Mouse (Mus musculus): Measurements from ENCODE around the gene Asic2. TPM values are rescaled to one million over a fixed set of nuclear protein-coding genes. Genes with fewer than 3 reads are reported as not detected.

The Asic2 gene
- polyA plus RNA-seq, 1 experiment from 2014 or later = 0.07 TPM

DNA sequence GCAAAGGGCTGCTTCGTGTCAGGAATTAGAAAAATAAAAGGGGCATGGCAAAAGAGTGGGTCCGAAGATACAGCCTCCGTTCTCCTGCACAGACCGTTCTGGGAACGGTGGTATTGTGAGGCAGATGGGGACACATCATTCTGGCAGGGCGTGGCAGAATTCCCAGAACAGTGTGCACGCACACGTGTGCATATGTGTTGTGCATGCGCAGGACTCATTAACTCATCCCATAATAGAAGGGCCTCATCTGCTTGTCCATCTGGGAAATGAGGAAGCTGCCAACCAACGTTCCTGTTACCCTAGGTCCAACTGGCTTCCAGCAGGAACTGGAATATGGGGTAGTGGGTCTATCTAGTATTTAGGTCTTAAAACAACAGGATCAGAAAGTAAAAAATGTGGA, 455.8 kb downstream of the Asic2 start:
- no peaks in the 10 kb centered on the region for H3K9me3 ChIP-seq
- no peak overlapping the region for H3K27ac ChIP-seq (replicated peaks)
- no peaks in the 10 kb centered on the region for H3K36me3 ChIP-seq

DNA sequence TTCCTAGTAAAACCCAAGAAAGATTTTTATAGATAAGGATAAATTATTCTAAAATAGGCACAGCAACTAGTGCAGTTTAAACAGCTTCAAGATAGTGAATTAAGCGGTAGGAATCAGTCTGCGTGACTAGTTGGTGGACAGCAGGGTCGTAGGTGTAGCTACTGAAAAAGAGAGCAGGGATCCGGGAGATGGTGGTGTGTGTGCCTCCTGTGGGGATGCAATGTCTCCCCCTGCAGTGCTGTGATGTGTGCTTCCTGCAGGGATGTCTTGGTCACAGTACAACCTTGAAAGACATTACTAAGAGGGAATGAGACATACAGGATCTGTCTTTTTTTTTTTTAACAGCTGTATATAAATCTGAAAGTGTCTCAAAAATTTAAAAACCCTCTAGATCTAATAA, 456.9 kb downstream of the Asic2 start:
- no peaks in the 10 kb centered on the region for H3K36me3 ChIP-seq
- no peak overlapping the region for H3K9ac ChIP-seq
- no peak for ATAC-seq (ENCODE audit: extremely low read depth, insufficient number of reproducible peaks, low FRiP score, low TSS enrichment)
- H3K4me3 ChIP-seq = no peak overlapping the region
- WGBS = 57% methylated on average over 4 of the region's 4 CpGs
- H3K9me3 ChIP-seq = no peaks in the 10 kb centered on the region
- H3K4me2 ChIP-seq = no peak overlapping the region
- peaks cover 3% of the 10 kb centered on the region; the same call in 1 of the 2 replicates for H3K27me3 ChIP-seq (replicated peaks)
- peaks cover 15% of the 10 kb centered on the region for H3K4me1 ChIP-seq
- no peak overlapping the region for H3K27ac ChIP-seq (replicated peaks)

More for the DNA sequence above, 455.8 kb downstream of the Asic2 start:
- H3K9ac ChIP-seq = no peak overlapping the region
- ATAC-seq (ENCODE audit: extremely low read depth, insufficient number of reproducible peaks, low FRiP score, low TSS enrichment) = no peak
- no peak overlapping the region for H3K4me2 ChIP-seq
- H3K4me3 ChIP-seq = no peak overlapping the region
- WGBS = 78% methylated on average over 10 of the region's 10 CpGs
- peaks cover 3% of the 10 kb centered on the region; the same call in 1 of the 2 replicates for H3K27me3 ChIP-seq (replicated peaks)
- peaks cover 15% of the 10 kb centered on the region for H3K4me1 ChIP-seq

DNA sequence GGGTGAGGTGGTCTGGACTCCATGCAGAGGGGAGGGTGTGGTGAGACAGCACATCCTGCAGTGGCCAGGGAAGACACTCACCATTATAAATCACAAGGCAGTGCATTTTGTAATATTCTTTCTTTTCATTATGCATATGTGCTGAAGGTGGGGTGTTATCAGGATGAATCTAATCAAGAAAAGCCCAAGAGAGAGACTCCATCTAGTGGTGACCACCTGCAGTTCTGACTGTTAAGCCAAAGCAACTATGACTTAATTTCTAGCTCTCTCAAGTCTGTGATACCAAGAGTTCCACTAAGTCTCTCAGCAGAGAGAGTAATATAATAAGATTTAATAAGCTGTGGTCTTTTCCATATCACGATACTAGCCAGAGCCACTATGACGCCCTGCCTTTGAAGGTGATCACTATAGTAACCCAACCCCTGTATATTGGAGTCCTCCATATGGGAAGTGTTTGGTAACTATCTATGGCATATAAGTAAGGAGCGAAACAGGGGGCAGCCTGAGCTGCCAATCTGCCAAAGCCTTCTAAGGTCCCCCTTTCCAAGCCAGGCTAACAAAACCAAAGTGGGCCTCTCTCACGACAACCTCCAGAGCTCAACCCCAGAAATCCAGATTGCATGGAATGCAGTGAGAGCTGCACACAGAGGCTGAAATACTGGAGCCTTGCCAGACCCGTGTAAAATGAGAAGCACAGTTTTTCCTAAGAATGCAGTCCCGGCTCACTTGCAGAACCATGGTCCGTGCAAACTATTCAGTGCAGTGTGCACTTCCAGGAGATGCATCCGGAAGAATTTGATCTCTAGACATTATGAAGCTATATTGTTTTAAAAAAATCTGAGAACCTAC, 459.6 kb downstream of the Asic2 start:
- Histone ChIP-seq H3K27ac (replicated peaks) (no peak overlapping the region; the same call in 1 of the 2 replicates), H3K4me1 (peaks cover 15% of the 10 kb centered on the region), H3K27me3 (replicated peaks) (peaks cover 3% of the 10 kb centered on the region; the same call in 1 of the 2 replicates), H3K4me3 (no peak overlapping the region), H3K9me3 (no peaks in the 10 kb centered on the region), H3K9ac (no peak overlapping the region), H3K36me3 (no peaks in the 10 kb centered on the region), H3K4me2 (no peak overlapping the region)
- WGBS = 45% methylated on average over 8 of the region's 8 CpGs
- ATAC-seq (ENCODE audit: extremely low read depth, insufficient number of reproducible peaks, low FRiP score, low TSS enrichment) = no peak

DNA sequence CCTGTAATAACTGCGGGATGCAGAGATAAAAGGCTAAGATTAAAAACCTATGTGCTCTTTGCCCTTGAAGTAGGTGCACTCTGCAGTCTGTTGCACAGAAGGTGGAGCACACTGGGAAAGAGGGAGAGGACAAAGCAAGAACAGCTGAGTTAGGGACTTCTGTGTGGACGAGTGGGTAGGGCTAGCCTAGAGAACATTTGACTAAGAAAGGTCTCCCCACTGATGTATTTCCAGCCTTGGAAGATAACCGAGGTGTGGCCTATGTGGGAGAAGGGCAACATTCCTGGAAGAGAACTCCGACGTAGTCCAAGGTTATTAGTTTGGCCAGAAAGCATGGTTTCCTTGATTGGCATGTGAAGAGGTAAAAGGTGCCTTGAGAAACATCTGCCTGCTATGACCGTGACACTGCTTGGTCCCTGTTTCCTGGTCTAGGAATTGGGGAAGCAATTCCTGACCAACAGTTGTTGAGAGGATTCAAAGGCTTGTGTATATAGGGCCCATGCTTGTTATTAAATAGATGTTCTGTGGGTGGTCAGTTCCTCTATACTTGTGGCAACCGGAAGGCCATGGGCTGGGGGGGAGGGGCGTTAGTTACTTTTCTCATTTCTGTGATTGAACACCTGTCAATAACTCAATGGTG, 463.3 kb downstream of the Asic2 start:
- Histone ChIP-seq H3K9me3 (no peaks in the 10 kb centered on the region), H3K27me3 (replicated peaks) (no peaks in the 10 kb centered on the region), H3K9ac (no peak overlapping the region), H3K36me3 (no peaks in the 10 kb centered on the region), H3K27ac (replicated peaks) (no peak overlapping the region), H3K4me3 (no peak overlapping the region), H3K4me1 (peaks cover 15% of the 10 kb centered on the region), H3K4me2 (no peak overlapping the region)
- no peak for ATAC-seq (ENCODE audit: extremely low read depth, insufficient number of reproducible peaks, low FRiP score, low TSS enrichment)
- WGBS = 65% methylated on average over 8 of the region's 8 CpGs

DNA sequence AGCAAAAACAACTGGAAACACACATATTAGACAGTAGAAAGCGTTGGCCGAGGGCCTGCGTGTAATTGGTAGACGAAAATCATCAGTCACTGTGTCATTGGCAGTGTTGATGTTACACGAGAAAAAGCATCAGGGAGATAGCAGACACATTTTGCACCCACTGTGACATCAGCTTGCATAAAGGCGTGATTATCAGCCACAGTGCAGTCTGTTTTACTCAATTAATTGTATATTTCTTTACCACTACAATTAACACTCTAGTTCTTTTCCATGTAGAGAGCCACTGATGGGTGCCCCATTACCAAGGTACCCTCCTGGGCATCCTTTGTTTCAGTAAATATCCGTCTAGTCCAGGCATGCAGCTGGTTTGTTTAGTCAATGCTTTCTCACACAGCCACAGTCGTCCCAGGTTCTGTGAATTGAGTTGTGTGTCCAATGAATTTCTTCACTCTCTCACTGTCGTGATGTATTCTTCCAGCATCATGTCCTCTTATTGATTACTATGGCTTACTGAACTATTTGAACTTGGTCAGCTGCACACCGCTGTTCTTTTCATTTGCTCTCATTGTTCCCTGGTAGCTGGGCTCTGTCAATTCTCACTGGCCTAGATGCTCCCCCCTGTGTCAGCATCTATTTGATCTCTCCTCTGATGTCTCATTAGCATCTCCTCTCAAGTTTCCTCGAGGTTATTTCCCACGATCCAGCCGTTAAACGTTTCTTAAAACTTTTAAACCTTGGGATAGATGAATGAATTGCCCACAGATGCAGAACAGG, 466.6 kb downstream of the Asic2 start:
- no peak overlapping the region for H3K4me2 ChIP-seq
- no peaks in the 10 kb centered on the region for H3K4me1 ChIP-seq
- no peak for ATAC-seq (ENCODE audit: extremely low read depth, insufficient number of reproducible peaks, low FRiP score, low TSS enrichment)
- no peak overlapping the region for H3K4me3 ChIP-seq
- no peaks in the 10 kb centered on the region for H3K36me3 ChIP-seq
- 49% methylated on average over 14 of the region's 14 CpGs for WGBS
- no peak overlapping the region for H3K27ac ChIP-seq (replicated peaks)
- no peak overlapping the region for H3K9ac ChIP-seq
- no peaks in the 10 kb centered on the region for H3K27me3 ChIP-seq (replicated peaks)
- H3K9me3 ChIP-seq = no peaks in the 10 kb centered on the region

DNA sequence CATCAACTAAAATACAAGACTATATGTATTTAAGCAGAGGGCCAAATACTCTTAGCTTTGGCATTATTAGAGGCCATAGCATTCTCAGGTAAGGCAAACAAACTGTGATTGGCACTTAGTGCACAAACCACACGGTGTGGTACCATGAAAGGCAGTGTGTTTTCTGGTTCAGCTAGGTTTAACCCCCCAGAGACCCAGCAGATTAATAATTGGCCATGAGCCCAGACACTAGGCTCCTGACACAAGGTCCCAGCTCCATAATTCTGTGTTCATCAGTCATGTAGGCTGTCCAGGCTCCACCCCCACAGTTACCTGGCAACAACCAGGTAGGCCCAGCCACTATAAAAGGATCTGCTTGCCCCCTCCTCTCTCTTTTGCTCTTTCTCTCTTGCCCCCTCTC, 469.3 kb downstream of the Asic2 start:
- no peak overlapping the region for H3K4me3 ChIP-seq
- no peaks in the 10 kb centered on the region for H3K9me3 ChIP-seq
- no peak for ATAC-seq (ENCODE audit: extremely low read depth, insufficient number of reproducible peaks, low FRiP score, low TSS enrichment)
- no peak overlapping the region for H3K9ac ChIP-seq
- H3K4me1 ChIP-seq = no peaks in the 10 kb centered on the region
- WGBS = 62% methylated on average over 1 of the region's 1 CpGs
- H3K4me2 ChIP-seq = no peak overlapping the region
- no peaks in the 10 kb centered on the region for H3K36me3 ChIP-seq
- H3K27ac ChIP-seq (replicated peaks) = no peak overlapping the region
- H3K27me3 ChIP-seq (replicated peaks) = peaks cover 18% of the 10 kb centered on the region

DNA sequence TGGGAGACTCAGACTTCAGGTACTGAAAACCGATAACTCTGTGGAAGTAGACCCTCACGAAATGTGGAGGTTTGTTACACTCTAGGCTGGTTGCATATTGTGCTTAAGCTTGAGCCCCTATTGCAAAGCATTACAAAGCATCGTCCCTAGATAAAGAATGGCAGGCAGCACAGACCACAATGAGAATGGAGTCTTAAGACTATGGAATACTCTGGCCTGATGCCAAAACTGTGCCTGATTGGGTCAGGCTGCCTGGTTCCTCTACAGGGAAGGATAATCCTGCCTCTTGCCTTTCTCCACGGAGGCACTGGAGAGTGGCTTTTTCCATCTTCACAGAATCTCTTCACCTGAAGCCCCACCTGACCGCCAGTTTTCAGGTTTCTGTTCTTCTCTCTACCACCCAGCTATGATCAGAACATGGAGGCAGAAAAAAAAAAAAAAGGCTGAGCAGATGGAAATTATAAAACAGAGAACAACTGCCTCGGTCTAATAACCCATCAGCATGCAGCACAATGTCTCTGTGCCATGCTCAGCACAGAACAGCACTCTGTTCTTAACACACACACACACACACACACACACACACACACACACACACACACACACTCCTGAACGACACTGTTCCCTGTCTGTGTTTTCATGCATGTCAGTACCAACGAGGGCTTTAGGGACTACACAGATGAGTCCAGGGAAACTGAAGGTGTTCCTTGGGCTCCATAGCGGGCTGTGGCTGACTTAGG, 470.4 kb downstream of the Asic2 start:
- Histone ChIP-seq H3K9me3 (no peaks in the 10 kb centered on the region), H3K4me3 (no peak overlapping the region), H3K9ac (no peak overlapping the region), H3K36me3 (no peaks in the 10 kb centered on the region), H3K4me1 (no peaks in the 10 kb centered on the region), H3K27me3 (replicated peaks) (peaks cover 18% of the 10 kb centered on the region), H3K27ac (replicated peaks) (no peak overlapping the region), H3K4me2 (no peak overlapping the region)
- 63% methylated on average over 9 of the region's 9 CpGs for WGBS
- no peak for ATAC-seq (ENCODE audit: extremely low read depth, insufficient number of reproducible peaks, low FRiP score, low TSS enrichment)

DNA sequence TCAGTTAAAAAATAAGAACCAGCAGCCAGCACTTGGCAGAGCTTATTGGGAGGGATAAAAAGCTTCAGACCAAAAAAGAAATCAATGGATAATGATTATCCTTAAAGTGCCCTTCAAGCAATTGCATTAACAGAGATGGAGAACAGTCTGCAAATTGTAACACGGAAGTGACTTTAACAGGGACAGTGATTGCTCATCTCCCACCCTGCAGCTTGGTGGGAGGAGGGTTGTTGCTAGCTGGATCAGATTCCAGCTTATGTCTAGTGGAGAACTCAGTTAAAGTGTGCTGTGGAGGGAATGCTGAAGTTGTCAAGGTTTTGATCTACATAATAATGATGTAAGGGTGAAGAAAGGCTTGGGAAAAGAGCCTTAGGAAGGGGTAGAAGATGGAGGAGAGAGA, 471.8 kb downstream of the Asic2 start:
- peaks cover 18% of the 10 kb centered on the region for H3K27me3 ChIP-seq (replicated peaks)
- no peaks in the 10 kb centered on the region for H3K36me3 ChIP-seq
- H3K9ac ChIP-seq = no peak overlapping the region
- H3K4me3 ChIP-seq = no peak overlapping the region
- WGBS = 35% methylated on average over 1 of the region's 1 CpGs
- H3K9me3 ChIP-seq = no peaks in the 10 kb centered on the region
- no peaks in the 10 kb centered on the region for H3K4me1 ChIP-seq
- no peak overlapping the region for H3K27ac ChIP-seq (replicated peaks)
- no peak overlapping the region for H3K4me2 ChIP-seq
- no peak for ATAC-seq (ENCODE audit: extremely low read depth, insufficient number of reproducible peaks, low FRiP score, low TSS enrichment)

DNA sequence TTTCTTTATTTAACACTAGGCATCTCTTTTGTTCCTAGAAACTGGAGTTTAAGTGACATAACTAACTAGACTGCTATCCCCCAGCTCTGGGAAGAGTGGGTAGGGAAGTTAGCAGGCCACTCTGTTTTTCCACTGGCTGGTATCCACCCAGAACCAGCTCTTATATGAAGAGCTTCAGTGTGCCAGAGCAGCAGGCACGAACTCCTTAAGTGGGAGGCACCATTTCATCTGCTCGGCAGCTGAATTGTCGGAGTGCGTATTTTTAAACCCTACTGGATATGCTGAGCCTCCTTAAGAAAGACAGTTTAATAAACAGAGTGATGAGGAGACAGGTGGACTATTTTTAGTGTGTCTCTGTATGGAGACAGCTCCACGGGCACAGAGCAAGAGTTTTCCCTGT, 475.9 kb downstream of the Asic2 start:
- ATAC-seq (ENCODE audit: extremely low read depth, insufficient number of reproducible peaks, low FRiP score, low TSS enrichment) = no peak
- Histone ChIP-seq H3K36me3 (no peaks in the 10 kb centered on the region), H3K4me3 (no peak overlapping the region), H3K27ac (replicated peaks) (no peak overlapping the region), H3K9me3 (no peaks in the 10 kb centered on the region), H3K9ac (no peak overlapping the region), H3K27me3 (replicated peaks) (peaks cover 18% of the 10 kb centered on the region), H3K4me1 (no peaks in the 10 kb centered on the region), H3K4me2 (no peak overlapping the region)
- WGBS = 68% methylated on average over 5 of the region's 5 CpGs

DNA sequence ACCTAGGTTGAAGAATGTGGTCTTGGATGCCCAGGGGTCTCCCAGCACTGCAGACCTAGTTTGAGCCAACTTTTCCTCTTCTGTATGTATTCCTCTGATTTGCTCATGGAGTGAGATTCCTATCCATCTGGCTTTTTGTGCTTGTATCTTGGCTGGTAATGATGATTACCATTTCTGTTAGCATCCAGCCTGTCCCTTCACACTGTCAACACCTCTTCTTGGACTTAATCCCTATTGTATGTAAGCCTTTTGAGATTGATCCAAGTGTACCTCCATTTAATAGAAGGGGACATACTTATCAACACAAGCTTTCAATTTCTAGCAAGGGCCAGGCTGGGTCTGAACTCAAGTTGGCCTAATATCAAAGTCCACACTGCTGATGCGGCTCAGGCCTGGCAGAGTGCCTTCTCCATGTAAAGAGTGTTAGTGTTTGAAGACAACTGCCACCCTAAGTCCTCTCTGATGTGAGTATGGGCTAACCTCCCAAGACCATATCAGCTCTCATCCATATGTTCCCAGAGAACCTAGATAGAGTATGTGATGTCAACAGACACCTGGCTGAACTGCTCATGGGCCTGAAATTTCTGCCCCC, 479.0 kb downstream of the Asic2 start:
- H3K4me3 ChIP-seq = no peak overlapping the region
- H3K27ac ChIP-seq (replicated peaks) = no peak overlapping the region
- no peaks in the 10 kb centered on the region for H3K9me3 ChIP-seq
- H3K4me2 ChIP-seq = no peak overlapping the region
- no peaks in the 10 kb centered on the region for H3K4me1 ChIP-seq
- no peaks in the 10 kb centered on the region for H3K36me3 ChIP-seq
- H3K27me3 ChIP-seq (replicated peaks) = no peaks in the 10 kb centered on the region
- ATAC-seq (ENCODE audit: extremely low read depth, insufficient number of reproducible peaks, low FRiP score, low TSS enrichment) = no peak
- 69% methylated on average over 1 of the region's 1 CpGs for WGBS
- no peak overlapping the region for H3K9ac ChIP-seq

Data from heart, embryonic 13.5 days (tissue).